Mouse (Mus musculus): ENCODE data around the gene Psmc3.

DNA sequence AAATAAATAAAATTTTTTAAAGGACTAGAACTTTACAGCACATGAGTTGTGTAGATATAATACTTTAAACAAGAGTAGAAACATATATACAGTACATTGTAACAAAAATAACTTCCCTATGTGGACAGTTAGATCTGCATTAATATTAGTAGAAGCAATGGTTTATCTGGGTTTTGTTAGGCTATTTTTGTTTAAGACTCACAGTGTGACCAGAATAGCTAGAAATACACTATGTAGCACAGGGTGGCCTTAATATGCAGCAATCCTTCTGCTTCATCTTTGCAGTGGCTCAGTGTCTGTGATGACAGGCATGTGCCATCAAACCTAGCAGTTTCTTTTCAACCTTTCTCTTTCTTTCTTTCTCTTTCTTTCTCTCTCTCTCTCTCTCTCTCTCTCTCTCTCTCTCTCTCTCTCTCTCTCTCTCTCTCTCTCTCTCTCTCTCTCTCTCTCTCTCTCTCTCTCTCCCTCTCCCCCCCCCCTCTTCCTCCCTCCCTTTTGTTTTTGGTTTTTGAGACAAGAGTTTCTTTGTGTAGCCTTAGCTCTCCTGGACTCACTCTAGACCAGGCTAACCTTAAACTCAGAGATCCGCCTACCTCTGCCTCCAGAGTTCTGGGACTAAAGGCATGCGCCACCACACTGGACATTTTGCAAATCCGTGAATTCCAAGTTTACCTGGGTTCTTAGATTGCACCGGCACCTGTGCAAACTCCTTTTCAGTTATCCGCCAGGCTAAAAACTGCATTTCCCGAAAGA is 452 bp upstream of the Psmc3 start:
- TF ChIP-seq CTCF (IDR thresholded peaks at IDR 0.05; ENCODE audit: extremely low read depth, insufficient read length, insufficient replicate concordance, low read depth, low read length): peak; percentile 10; the same call in 1 of the 2 replicates
- TF ChIP-seq POLR2A (IDR thresholded peaks at IDR 0.05; ENCODE audit: low read depth, low read length): no peak
